8 mouse cellular contexts compared by ENCODE assay signal in genomic region chr7:35628496-35628895, GRCm38 (mm10). TPM values are rescaled to one million over a fixed set of nuclear protein-coding genes. Genes with fewer than 3 reads are reported as not detected.
DNase-seq lines count a peak whose midpoint lies in the region; ATAC-seq and TF ChIP-seq lines count a peak whose summit lies in the region.

No protein-coding gene starts in this region.

- H3K36me3 ChIP-seq in liver, embryonic 11.5 days (ENCODE audit: control insufficient read depth, insufficient read depth, low read length), result peaks cover 53% of the 10 kb centered on the region

- H3K27ac ChIP-seq in bone marrow, adult 2 months (ENCODE audit: control insufficient read depth, insufficient read depth, low read depth, low read length, poor library complexity), result no peak overlapping the region
- H3K27ac ChIP-seq in liver, embryonic 11.5 days (ENCODE audit: low read depth, low read length), result no peak overlapping the region

- H3K4me3 ChIP-seq in lung, adult 2 months (replicated peaks; ENCODE audit: extremely low read depth, low read depth, low read length), result no peak overlapping the region
- no peak overlapping the region for H3K4me3 ChIP-seq in bone marrow, adult 2 months (replicated peaks; ENCODE audit: control insufficient read depth, low read depth, low read length)
- H3K4me3 ChIP-seq in liver, embryonic 11.5 days (ENCODE audit: low read depth, low read length), result no peak overlapping the region

- TF ChIP-seq POLR2A in lung, adult 2 months (IDR thresholded peaks at IDR 0.05; ENCODE audit: borderline replicate concordance, extremely low read depth, low read depth, low read length), result no peak
- TF ChIP-seq POLR2A in bone marrow, adult 2 months (IDR thresholded peaks at IDR 0.05; ENCODE audit: borderline replicate concordance, control insufficient read depth, low read depth, low read length), result no peak

- no peaks in the 10 kb centered on the region for H3K9me3 ChIP-seq in liver, embryonic 11.5 days (ENCODE audit: control insufficient read depth, low read length)

- peak; percentile 22 to 24 for DNase-seq in cerebellum, postnatal 36 days
- no peak for DNase-seq in cerebellum, adult 9-10 months
- peak; percentile 20 for DNase-seq in lung, adult 2 months
- no peak for DNase-seq in lung, adult 18-20 months
- DNase-seq in liver, embryonic 11.5 days (ENCODE audit: low spot score), result peak; percentile 52
- DNase-seq in thymus, postnatal 0 days (ENCODE audit: low spot score), result peak; percentile 29
- no peak for DNase-seq in MN1 (ENCODE audit: low spot score)

- H3K27me3 ChIP-seq in liver, embryonic 11.5 days (replicated peaks; ENCODE audit: control insufficient read depth, insufficient read depth, low read length), result no peaks in the 10 kb centered on the region

- 74% methylated on average over 5 of the region's 5 CpGs for WGBS in lung, adult 2 months
- 76% methylated on average over 5 of the region's 5 CpGs for WGBS in bone marrow, adult 2 months
- WGBS in liver, embryonic 11.5 days, result 66% methylated on average over 5 of the region's 5 CpGs

- ATAC-seq in liver, embryonic 11.5 days (replicated peaks; ENCODE audit: low FRiP score), result no peak

- no peak overlapping the region for H3K9ac ChIP-seq in liver, embryonic 11.5 days (ENCODE audit: low read depth, low read length)

- no peaks in the 10 kb centered on the region for H3K4me1 ChIP-seq in lung, adult 2 months (ENCODE audit: control insufficient read depth, insufficient read depth, low read length)
- H3K4me1 ChIP-seq in bone marrow, adult 2 months (ENCODE audit: control insufficient read depth, insufficient read depth, low read length), result no peaks in the 10 kb centered on the region
- no peaks in the 10 kb centered on the region for H3K4me1 ChIP-seq in liver, embryonic 11.5 days (replicated peaks; ENCODE audit: control insufficient read depth, insufficient read depth, low read length)

- TF ChIP-seq CTCF in lung, adult 2 months (IDR thresholded peaks at IDR 0.05; ENCODE audit: insufficient read depth, low read length), result peak; percentile 77
- TF ChIP-seq CTCF in bone marrow, adult 2 months (IDR thresholded peaks at IDR 0.05; ENCODE audit: control insufficient read depth, insufficient read depth, low read length), result peak; percentile 90

- H3K4me2 ChIP-seq in liver, embryonic 11.5 days, result no peak overlapping the region

RNA-seq across cellular contexts. Expression of gene Pdcd5, which starts 18.8 kb away (rescaled TPM):
- 33.1 and 45.9 TPM in 2 replicates for polyA plus RNA-seq in lung, adult 2 months (2012; rRNA removed)
- 53.5 and 89.4 TPM in 2 replicates for polyA plus RNA-seq in bone marrow, adult 2 months (2011; ENCODE audit: insufficient read depth, insufficient read length, low replicate concordance, missing spikeins)
- 284 and 301 TPM in 2 replicates for polyA plus RNA-seq in liver, embryonic 11.5 days (2014; fragmentation: Nextera tagmentation; extraction: Ambion mirVana)
- 266 and 274 TPM in 2 replicates for polyA plus RNA-seq in thymus, postnatal 0 days (2015; fragmentation: Nextera tagmentation; extraction: Ambion mirVana)

RNA-seq across cellular contexts. Expression of gene Ankrd27, which starts 42.5 kb away (rescaled TPM):
- 23.4 and 28.7 TPM in 2 replicates for polyA plus RNA-seq in lung, adult 2 months (2012; rRNA removed)
- 12.8 and 20.7 TPM in 2 replicates for polyA plus RNA-seq in bone marrow, adult 2 months (2011; ENCODE audit: insufficient read depth, insufficient read length, low replicate concordance, missing spikeins)
- polyA plus RNA-seq in liver, embryonic 11.5 days (2014; fragmentation: Nextera tagmentation; extraction: Ambion mirVana), result 63.1 and 71.3 TPM in 2 replicates
- polyA plus RNA-seq in thymus, postnatal 0 days (2015; fragmentation: Nextera tagmentation; extraction: Ambion mirVana), result 29.2 and 30.1 TPM in 2 replicates

RNA-seq across cellular contexts. Expression of gene Rgs9bp, which starts 43.1 kb away (rescaled TPM):
- polyA plus RNA-seq in lung, adult 2 months (2012; rRNA removed), result 0.06 and 0.11 TPM in 2 replicates
- 0.29 and 0.45 TPM in 2 replicates for polyA plus RNA-seq in bone marrow, adult 2 months (2011; ENCODE audit: insufficient read depth, insufficient read length, low replicate concordance, missing spikeins)
- polyA plus RNA-seq in liver, embryonic 11.5 days (2014; fragmentation: Nextera tagmentation; extraction: Ambion mirVana), result 0.22 and 0.40 TPM in 2 replicates
- 0.07 and 0.08 TPM in 2 replicates for polyA plus RNA-seq in thymus, postnatal 0 days (2015; fragmentation: Nextera tagmentation; extraction: Ambion mirVana)

Comparison
In these comparisons a context has a peak if more than half of its experiments do, and no peak if none do; other contexts are left out.
1. DNase-seq: peak in cerebellum, postnatal 36 days (2 of 2), lung, adult 2 months (single experiment), liver, embryonic 11.5 days (single experiment) and thymus, postnatal 0 days (single experiment); none in cerebellum, adult 9-10 months (single experiment), lung, adult 18-20 months (0 of 2) and MN1 (single experiment).